Mouse (Mus musculus): ENCODE data around the gene Klhl26.

Klhl26 gene

GRCm38 (mm10) chr8:70476333-70477268, at the start of gene Klhl26:
Gene Klhl26 (minus strand): TSS chr8:70476968.
- in situ Hi-C loops (cut with MboI, MseI), result no loop called here

- in situ Hi-C loops (cut with MboI, MseI), result no loop called here
Measured at GRCm38 (mm10) chr8:70522592-70523403, 46.0 kb upstream of the Klhl26 start.

GRCm38 (mm10) chr8:70519606-70520005, 42.8 kb upstream of the Klhl26 start:
- in situ Hi-C loops (cut with MboI, MseI), result no loop called here

- in situ Hi-C loops (cut with MboI, MseI), result no loop called here
Measured at GRCm38 (mm10) chr8:70519043-70519442, 42.3 kb upstream of the Klhl26 start.

- in situ Hi-C loops (cut with MboI, MseI), result no loop called here
Measured at GRCm38 (mm10) chr8:70517940-70518643, 41.3 kb upstream of the Klhl26 start.

- in situ Hi-C loops (cut with MboI, MseI), result loop anchor here in 1 of 2 experiments (5.0 kb wide), 1 partner anchor 89 kb away; no protein-coding TSS in a partner anchor
Measured at GRCm38 (mm10) chr8:70513441-70513840, 36.7 kb upstream of the Klhl26 start.

GRCm38 (mm10) chr8:70512253-70512903, 35.6 kb upstream of the Klhl26 start:
- in situ Hi-C loops (cut with MboI, MseI), result loop anchor here in 1 of 2 experiments (5.0 kb wide), 1 partner anchor 90 kb away; no protein-coding TSS in a partner anchor

- in situ Hi-C loops (cut with MboI, MseI), result loop anchor here in 1 of 2 experiments (5.0 kb wide), 1 partner anchor 91 kb away; no protein-coding TSS in a partner anchor
Measured at GRCm38 (mm10) chr8:70511770-70512169, 35.0 kb upstream of the Klhl26 start.

GRCm38 (mm10) chr8:70511174-70511573, 34.4 kb upstream of the Klhl26 start:
- in situ Hi-C loops (cut with MboI, MseI), result loop anchor here in 1 of 2 experiments (5.0 kb wide), 1 partner anchor 91 kb away; no protein-coding TSS in a partner anchor

- in situ Hi-C loops (cut with MboI, MseI), result loop anchor here in 1 of 2 experiments (5.0 kb wide), 1 partner anchor 92 kb away; no protein-coding TSS in a partner anchor
Measured at GRCm38 (mm10) chr8:70510228-70510915, 33.6 kb upstream of the Klhl26 start, which contains the start of gene Uba52. Gene Uba52 (minus strand): TSS chr8:70510801.

- in situ Hi-C loops (cut with MboI, MseI), result loop anchor here in 1 of 2 experiments (10.0 kb wide), 1 partner anchor 95 kb away; no protein-coding TSS in a partner anchor
Measured at GRCm38 (mm10) chr8:70509281-70509952, 32.6 kb upstream of the Klhl26 start.

GRCm38 (mm10) chr8:70507027-70507393, 30.2 kb upstream of the Klhl26 start:
- in situ Hi-C loops (cut with MboI, MseI), result loop anchor here in 1 of 2 experiments (10.0 kb wide), 1 partner anchor 92 kb away; no protein-coding TSS in a partner anchor

- in situ Hi-C loops (cut with MboI, MseI), result loop anchor here in 1 of 2 experiments (10.0 kb wide), 1 partner anchor 92 kb away; no protein-coding TSS in a partner anchor
Measured at GRCm38 (mm10) chr8:70506328-70507026, 29.7 kb upstream of the Klhl26 start, which contains the start of gene Rex1bd. Gene Rex1bd (minus strand): TSS chr8:70506752.

- in situ Hi-C loops (cut with MboI, MseI), result loop anchor here in 1 of 2 experiments (10.0 kb wide), 1 partner anchor 91 kb away; no protein-coding TSS in a partner anchor
Measured at GRCm38 (mm10) chr8:70505698-70506327, 29.0 kb upstream of the Klhl26 start.

- in situ Hi-C loops (cut with MboI, MseI), result loop anchor here in 1 of 2 experiments (10.0 kb wide), 1 partner anchor 90 kb away; no protein-coding TSS in a partner anchor
Measured at GRCm38 (mm10) chr8:70504851-70505250, 28.1 kb upstream of the Klhl26 start.

- in situ Hi-C loops (cut with MboI, MseI), result loop anchor here in 1 of 2 experiments (10.0 kb wide), 1 partner anchor 90 kb away; no protein-coding TSS in a partner anchor
Measured at GRCm38 (mm10) chr8:70504291-70504716, 27.5 kb upstream of the Klhl26 start.

- in situ Hi-C loops (cut with MboI, MseI), result loop anchor here in 1 of 2 experiments (10.0 kb wide), 1 partner anchor 88 kb away; no protein-coding TSS in a partner anchor
Measured at GRCm38 (mm10) chr8:70503062-70503750, 26.4 kb upstream of the Klhl26 start.
